Mouse (Mus musculus): ENCODE measurements around the gene Hist1h1a.

The Hist1h1a gene

GRCm38 (mm10) chr13:23743963-23744362, 19.5 kb upstream of the Hist1h1a start:
- no peak for DNase-seq (ENCODE audit: low spot score in 2 of 2)

GRCm38 (mm10) chr13:23744421-23745380, 18.8 kb upstream of the Hist1h1a start:
- DNase-seq (ENCODE audit: low spot score in 2 of 2), result no peak

DNA sequence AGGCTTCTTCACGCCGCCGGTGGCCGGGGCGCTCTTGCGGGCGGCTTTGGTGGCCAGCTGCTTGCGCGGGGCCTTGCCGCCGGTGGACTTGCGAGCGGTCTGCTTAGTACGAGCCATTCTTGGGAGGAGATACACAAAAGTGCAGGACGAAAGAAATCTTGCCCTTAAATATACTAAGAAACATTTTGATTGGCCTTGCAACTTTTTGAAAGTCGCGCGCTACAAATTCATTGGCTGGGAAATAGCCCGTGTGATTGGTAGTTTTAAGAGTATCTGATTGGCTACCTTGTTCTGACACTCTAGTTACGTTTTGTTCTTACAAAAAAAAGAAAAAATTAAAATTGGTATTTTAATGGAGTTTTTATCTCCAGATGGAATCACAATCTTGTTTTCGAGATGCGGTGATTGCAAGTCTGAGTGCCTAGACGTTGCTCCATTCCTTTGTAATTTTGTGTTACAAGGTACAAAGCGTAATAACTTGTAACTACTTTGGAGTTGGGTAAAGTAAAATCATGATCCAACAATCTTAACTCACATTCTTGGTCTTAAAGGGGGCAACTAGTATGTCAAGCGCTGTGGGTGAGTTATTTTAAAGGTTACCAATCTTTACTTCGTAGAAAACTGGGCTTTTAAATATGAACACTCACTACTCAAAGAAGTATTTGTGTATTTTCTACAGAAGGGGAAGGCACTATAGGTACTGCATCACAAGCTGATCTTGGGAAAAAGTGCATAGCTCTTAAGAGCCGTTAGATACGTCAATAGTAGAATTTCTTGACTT, 17.9 kb upstream of the Hist1h1a start, which contains the start of gene Hist1h3c:
Hist1h3c (minus strand) TSS at position 222 of the 781 bp plus-strand sequence.
- DNase-seq (ENCODE audit: low spot score in 2 of 2), result peak; percentile 81 to 90

- peak; percentile 71 to 73 for DNase-seq (ENCODE audit: low spot score in 2 of 2)
These were observed 17.0 kb upstream of the Hist1h1a start, which contains the start of gene Hist1h2bb for GRCm38 (mm10) chr13:23746201-23747080. Hist1h2bb (plus strand) TSS chr13:23746734.

DNA sequence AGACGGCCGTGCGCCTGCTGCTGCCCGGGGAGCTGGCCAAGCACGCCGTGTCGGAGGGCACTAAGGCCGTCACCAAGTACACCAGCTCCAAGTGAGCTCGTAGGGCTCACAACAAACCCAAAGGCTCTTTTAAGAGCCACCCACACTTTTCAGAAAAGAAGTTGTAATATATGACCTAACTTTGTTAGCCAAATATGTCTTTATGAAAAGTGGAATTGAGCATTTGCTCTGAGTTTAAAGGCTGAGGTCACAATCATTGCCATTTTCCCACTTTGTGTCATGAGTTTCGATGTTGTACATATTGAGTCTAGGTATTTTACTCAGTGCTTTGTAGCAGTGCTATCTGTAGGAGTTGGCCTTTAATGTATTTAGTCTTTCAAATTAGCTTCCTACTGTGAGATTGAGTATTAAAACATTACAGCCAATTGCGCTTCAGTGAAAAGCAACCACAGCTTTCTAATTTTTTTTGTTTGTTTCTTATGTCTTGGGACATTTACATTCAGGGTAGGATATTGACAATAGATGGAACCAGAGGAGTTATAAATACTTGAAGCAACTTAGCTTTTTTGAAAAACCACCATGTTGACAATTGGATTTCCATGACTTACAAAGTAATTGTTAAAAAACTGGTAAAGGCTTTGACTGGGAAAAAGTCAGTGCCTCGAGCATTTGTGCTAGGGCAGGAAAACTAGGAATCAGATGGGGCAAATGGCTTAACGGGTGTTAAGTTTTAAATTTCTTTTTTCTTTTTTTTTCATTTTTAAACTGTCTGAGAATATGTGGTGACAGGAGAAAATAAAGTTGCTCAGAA, 16.2 kb upstream of the Hist1h1a start:
- no peak for DNase-seq (ENCODE audit: low spot score in 2 of 2)

DNA sequence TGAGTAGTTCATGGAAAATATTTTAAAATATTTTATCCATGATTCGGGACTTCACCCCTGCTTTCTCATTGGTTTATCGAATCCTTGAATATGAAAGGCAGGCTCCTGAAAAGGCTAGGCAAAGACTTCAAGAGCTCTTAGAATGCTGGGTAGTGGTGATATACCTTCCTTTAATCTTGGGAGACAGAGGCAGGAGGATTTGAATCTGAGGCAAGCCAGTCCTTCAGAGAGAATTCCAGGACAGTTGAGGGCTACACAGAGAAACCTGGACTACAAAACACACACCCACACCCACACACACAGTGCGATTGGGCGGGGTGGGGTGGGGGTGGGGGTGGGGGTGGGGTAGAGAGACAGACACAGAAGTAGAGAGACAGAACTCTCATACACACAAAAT, 15.6 kb upstream of the Hist1h1a start:
- no peak for DNase-seq (ENCODE audit: low spot score in 2 of 2)

DNA sequence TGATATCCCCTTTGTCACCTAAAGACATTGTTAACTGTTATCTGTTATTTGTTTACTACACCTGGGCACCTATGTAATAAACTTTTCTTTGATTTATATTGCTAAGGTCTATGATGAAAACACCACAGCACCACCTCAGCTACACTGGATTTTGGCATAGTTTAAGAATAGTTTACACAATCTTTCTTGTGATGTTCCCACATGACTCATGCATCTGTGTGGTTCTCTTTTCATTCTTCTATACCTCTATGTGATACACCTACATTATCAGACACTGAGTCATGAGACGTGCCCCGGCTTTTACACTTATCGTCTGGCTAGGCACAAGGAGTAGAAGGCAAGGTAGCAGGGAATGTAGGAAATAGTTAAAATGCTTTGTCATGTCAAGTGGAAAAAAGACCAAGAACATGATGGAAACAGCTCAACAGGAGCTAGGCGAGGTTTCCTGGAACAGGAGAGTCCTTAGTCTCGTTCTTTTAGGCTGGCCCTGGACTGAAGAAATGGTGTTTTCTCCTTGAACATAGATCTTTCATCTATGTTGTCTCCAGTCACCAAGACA, 13.8 kb upstream of the Hist1h1a start:
- no peak for DNase-seq (ENCODE audit: low spot score in 2 of 2)

- DNase-seq (ENCODE audit: low spot score in 2 of 2), result peak; percentile 64 to 68
These were observed 12.5 kb upstream of the Hist1h1a start, which contains the start of gene Hist1h2ab for GRCm38 (mm10) chr13:23750839-23751477. Hist1h2ab (plus strand) TSS chr13:23751126.

DNA sequence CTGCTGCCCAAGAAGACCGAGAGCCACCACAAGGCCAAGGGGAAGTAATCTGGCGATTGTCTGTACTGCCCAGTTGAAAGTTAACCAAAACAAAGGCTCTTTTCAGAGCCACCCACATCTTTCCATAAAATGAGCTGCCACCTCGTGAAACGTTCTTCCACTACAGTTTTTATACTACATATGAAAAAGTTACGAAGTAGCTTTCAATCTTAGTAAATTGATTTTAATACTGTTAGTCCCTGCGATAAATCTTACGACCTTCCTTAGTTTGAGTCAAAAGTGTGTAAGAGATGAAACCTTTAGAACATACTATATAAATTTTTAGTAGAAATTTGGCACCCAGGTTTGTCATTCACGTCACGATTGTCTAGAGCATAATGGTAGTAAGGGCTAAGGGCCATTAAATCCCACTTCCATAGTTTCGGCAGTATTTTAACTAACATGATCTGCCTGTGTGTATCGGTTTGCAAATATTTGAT, 11.9 kb upstream of the Hist1h1a start:
- no peak for DNase-seq (ENCODE audit: low spot score in 2 of 2)

GRCm38 (mm10) chr13:23752067-23752741, 11.3 kb upstream of the Hist1h1a start, which contains the start of gene Hist1h3b:
Hist1h3b (plus strand) TSS chr13:23752267.
- peak; percentile 86 to 91 for DNase-seq (ENCODE audit: low spot score in 2 of 2)

DNA sequence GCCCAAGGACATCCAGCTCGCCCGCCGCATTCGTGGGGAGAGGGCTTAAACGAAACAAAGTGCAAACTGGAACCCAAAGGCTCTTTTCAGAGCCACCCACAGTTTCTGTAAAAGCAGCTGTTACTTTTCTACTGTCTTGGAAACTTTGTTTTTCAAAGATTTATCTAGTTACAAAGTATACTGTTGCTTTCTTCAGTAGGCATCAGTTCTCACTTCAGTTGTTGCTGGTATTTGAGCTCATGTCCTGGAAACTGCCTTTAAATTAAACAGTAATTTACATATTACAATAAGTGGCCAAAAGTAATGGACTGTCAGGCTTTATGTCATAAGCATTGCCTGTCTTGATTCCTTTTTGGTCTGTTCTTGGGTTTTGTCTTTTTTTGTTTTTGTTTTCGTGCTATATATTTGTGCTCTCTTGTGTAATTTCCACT, 10.7 kb upstream of the Hist1h1a start:
- DNase-seq (ENCODE audit: low spot score in 2 of 2), result no peak

DNA sequence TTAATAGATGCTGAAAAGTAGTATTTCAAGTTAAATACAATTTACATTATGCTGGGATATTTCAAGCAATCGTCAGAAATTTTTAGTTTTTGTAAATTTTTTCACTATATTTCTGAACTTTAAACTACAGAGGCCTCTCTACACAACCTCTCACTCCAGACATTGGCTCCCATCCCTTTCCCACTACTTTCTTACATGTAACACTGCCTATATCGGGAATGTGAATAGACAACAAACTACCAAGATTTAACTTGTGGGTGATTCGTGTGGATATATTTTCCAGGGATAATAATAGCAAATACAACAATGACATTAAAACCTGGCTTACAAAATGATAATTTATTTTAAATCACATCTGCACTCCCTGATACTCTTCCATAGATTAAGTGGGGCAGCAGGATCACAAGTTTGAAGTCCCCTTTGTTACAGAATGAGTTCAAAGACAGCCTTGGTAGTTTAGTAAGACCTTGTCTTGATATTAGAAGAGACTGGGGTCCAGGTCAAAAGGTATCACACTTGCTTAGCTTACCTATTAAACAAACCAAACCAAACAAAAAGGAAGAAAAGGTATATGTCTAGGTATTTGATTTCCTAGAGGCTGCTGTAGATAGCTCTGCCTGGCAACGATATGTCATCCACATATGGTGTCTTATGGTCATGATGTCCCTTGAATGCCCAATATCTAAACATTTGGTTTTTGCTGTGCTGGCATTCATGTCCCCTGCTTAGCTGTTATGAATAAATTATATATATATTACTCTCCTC, 10.0 kb upstream of the Hist1h1a start:
- no peak for DNase-seq (ENCODE audit: low spot score in 2 of 2)

GRCm38 (mm10) chr13:23755000-23755399, 8.5 kb upstream of the Hist1h1a start:
- DNase-seq (ENCODE audit: low spot score in 2 of 2), result no peak

- peak; percentile 89 to 90 for DNase-seq (ENCODE audit: low spot score in 2 of 2)
These were observed 6.7 kb upstream of the Hist1h1a start, which contains the start of gene Hist1h4b for GRCm38 (mm10) chr13:23756790-23757189. Hist1h4b (plus strand) TSS chr13:23757013.

DNA sequence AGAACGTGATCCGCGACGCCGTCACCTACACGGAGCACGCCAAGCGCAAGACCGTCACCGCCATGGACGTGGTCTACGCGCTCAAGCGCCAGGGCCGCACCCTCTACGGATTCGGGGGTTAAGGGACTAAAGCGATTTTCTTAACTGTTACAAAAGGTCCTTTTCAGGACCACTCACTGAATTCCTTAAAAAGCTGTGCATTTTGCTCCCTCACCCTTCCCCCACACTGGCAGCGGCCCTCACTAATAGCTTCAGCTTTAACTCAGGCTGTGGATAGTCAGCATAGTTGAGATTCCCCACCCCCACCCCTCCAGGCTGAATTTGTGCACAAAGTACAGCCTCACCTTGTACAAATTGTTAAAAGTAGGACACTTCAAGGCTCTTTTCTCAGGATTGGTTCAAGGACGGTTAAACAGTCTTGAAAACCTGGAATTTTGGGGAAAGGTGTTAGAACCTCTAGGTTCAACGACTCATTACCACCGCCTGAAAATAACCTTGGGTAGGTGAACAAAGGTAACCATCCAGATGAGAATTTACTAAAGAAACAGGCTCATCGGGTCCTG, 6.2 kb upstream of the Hist1h1a start:
- DNase-seq (ENCODE audit: low spot score in 2 of 2), result no peak

DNA sequence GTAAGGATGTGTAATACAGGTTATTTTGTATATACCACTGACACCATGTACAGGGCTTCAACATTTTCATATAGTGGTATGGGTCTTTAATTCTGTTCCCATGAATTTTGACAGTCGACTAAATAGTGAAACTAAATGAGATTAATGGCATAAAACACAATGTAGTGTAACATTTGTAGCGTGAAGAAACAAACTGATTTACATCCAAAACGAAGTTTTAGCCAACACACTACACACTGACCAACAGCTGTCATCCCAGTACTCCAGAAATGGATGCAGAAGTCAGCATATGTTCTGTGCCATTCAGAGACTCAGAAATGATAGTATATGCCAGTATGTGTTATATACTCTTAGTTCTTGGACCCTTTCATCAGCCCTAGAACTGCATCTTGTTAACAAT, 5.5 kb upstream of the Hist1h1a start:
- no peak for DNase-seq (ENCODE audit: low spot score in 2 of 2)

GRCm38 (mm10) chr13:23759251-23759771, 4.2 kb upstream of the Hist1h1a start:
- DNase-seq (ENCODE audit: low spot score in 2 of 2), result no peak

Measured in thymus, postnatal 10 days (tissue).